Mouse (Mus musculus) urinary bladder, adult 18-20 months (tissue): ENCODE results near the gene Lrrc75a.

Source experiments
- DNase-seq, 2 experiments: peaks; one replicate each; pipeline ENCODE4 v3.0.0; 2022; ENCODE audit warnings: low spot score in 2 of 2, mixed read lengths in 2 of 2

The Lrrc75a gene

DNA sequence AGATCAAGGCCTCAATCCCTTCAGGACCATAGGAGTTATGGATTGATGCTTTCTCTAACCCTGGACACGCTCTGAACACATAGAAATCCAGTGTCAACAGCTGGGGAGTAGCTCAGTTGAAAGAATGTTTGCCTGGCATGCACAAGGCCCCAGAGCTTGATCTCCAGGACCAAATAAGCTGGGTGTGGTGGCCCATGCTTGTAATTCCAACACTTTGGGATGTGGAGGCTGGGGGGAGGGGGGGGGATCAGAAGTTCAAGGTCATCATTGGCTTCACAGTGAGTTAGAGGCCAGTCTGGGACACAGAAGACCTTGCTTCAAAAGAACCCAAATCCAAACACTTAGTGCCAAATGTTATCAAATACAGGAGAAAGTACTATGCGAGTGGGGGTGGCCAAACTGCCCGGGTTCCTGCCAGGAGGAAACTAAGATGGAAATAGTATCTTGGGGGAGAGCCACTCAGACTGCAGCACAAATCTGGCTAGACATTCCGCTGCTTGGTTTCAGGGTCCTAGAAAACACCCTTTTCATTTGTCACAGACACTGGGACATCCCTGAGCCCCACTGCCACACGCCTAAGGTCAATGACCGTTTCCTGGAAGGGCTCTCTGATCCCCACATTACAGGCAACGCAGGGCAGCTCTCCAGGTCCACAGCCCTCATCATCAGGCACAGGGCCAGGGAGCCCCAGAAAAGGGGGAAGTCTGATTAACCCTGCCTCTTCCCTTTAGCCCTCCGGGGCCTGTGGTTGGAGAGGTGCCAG is 2.4 kb downstream of the Lrrc75a start:
- DNase-seq: no peak

DNA sequence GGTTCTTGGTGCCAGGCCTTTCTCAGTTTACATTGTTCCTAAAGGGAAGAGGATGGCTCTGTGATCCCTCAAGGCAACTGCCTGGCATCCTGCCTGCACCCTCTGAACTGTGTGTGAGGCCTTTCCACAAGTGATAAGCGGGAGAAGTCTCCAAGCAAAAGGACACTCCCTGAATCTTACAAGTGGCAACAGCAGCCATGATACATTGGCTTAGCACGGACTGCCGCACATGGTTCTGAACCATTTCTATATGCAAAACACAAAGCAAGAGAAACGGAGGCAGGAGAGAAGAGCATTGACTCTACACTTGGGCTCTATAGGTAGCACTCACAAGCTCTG is 3.0 kb downstream of the Lrrc75a start:
- DNase-seq: no peak

DNA sequence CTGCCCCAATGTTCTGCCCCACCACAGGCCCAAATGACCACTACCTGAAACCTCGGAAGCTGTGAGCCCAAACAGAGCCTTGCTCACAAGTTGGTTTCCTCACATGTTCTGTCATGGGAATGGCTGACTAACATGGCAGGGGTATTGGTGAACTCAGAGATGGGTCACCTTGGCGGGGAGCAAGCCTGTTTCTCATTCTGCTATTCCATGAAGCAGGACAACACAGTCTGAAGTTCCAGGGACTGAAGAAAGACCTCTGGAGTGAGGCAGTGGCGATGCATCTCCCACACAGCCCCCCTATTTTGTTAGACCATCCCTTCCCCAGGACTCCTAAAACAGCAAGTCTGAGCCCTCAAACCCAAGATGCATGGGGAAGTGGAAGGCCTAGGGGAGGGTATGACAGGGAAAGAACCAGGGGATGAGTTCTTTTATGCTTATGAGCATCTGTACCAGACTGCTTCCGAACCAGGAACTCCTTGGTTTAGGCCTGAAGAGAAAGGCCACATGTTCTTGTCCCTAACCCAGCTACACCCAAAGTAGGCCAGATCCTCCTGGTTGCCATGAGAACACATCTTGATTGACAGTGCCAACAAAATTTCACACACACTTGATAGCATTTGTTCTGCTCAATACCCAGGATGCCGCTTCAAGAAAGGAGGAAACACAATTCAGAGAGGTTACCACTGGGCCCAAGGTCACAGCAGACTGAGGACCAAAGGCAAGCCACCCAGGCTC is 3.6 kb downstream of the Lrrc75a start:
- DNase-seq: no peak

DNA sequence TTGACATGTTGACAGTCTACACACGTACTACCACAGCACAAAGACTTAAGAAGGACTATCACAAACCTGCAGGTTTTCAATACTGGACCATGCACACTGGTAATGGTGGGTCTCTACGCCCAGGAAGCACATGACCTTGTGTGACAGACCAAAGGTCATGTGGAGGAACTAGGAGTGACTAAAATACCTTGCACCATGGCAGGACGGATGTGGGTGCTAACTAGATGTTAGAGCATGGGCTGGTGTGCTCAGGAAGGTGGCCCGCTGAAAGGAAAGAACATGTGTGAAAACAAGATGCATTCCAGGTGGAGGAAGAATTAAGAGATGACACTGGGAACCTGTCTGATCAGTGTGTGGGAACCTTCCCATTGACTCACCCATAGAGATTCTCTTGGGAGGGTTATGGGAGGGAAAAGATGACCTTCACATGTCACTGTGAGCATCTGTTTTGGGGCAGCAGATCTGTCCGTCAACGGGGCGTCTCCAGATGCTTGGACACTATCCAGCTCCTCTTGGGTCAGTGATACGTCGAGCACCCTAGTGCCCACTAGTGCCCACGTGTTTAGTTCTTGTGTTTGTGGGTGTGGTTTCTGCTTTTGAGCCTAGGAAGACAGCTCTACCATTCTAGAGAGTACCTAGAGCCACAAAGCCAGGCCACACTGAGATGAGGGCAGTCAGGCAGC is 4.5 kb downstream of the Lrrc75a start:
- no peak for DNase-seq

DNA sequence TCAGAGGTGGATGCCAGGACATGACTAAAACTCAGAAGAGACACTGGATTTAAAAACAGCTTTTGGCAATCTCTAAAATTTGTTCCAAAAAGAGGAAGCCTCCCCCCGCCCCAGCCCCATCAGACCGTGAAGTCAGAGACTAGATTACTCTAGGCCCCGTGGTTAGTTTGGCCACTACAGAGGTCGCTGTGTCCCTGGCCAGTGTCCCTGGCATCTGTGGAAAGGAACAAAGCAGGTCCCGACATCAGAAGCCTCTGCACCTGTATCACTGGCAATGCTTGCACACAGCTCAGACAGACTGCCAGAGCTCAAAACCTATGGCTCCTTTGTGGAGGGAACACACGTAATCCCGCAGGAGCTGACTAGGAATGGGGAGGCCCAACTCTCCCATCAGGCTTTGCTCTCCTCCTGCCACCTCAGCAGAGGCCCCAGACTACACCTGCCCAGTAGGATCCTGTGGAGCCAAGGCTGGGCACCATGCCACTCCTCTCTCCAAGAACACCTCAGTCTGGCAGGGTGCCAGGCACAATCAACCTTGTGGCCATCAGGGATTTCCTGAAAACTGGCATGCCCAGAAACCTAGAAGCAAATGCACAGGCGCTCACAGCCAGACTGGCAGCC is 5.2 kb downstream of the Lrrc75a start:
- no peak for DNase-seq

DNA sequence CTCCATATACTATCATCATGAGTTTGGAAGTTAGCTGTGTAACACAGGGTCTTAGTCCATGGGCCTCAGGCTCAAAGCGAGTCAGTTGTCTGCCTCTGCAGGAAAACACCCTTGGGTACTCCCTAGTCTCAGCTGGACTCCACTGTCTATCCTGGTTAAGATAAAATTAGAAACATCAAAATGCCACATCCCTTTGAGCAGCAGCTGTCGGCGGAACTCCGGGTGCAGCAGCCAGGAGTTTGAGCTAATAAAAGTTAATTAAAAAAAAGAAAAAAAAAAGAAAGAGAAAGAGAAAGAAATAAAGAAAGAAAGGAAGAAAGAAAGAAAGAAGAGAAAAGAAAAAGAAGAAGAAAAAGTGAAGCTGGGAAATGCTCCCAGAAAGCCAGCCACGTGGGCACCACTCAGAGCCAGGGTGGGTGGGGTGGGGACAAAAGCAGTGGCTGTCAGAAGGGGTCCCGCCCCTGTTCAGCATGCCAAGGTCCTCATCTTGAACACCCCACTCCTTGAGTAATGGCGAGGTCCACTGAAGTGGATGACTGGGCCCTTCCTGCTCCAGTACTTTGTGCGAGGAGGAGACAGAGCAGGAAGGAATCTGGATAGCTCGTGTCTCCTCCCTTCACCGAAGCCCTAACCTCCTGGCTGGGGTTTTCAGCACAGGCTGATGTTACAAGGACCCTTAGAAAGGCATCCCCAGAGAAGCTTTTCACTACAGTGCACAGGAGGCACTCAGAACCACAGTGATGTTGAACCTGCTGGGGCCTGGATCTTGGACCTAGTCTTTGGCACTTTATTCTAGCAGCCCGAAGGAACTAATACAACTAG is 6.1 kb downstream of the Lrrc75a start:
- no peak for DNase-seq

DNA sequence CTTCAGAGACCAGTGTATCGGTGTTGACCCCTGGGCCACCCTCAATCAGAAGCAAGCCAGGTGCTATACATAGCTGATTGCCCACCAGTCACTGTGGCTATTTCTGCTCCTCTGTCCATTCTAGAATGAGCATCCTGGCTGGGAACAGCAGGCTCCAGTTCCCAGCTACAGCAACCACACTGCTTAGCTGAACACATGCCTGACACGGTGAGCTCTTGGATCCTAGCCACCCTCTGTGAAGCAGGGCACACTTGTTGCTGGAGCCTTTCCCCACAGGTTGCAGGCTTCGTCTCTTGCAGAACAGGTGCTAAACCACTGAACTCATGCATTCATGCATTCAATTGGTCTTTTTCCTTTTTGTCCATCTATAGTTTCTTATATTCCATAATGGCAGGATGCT is 7.9 kb downstream of the Lrrc75a start:
- no peak for DNase-seq

DNA sequence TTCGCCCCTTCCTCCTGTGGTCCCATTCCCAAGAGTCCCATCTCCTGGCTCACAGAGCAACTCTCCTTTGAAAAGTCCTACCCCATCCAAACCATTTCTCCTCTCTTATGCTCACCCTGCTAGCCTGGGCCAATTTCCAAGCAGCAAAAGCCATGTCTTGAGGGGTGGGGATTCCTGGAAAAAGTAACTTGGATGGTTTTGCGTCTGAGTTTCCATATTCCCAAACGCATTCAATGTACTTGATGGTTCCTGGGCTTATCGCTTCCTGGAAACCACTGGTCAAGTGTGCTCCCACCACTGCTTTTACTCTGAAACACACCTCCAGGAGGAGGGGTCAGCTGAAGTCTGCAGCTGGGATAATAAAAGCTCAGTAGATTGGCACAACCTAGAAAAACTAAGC is 9.9 kb downstream of the Lrrc75a start:
- no peak for DNase-seq

DNA sequence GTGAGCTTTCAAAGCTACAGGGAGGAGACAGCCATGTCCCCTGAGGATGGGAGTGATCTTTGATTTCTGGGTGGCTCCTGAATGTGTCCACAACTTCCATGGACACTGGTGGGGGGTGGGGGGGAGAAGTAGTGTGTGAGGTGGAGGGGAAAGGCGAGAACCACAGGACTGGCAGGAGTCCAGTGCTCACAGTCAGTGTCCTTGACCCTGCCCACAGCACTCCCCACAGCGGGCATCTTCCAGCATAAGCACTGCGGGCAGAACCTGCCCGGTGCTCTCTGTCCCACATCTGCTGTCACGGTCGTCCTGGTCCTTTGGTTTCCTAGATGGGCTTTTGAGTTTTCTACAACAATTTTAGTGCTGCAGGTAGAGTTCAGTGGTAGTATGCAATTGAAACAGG is 10.5 kb downstream of the Lrrc75a start:
- DNase-seq: no peak

DNA sequence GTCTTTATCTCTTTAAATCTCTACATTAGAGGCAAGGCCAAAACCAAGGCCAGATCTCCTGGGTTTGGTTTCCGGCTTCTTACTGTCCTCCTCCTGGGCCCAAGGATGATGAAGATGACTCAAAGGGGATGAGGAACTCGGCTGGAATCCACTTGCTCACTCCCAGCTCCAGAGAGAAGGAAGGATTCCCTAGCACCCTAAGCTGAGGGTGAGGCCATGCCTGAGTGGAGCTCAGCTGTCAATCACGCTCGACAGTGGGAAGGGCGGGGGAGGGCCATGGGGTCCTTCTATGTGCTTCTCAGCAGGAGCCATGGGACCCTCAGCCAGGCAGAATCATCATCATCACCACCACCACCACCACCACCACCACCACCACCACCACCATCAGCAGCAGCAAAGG is 10.9 kb downstream of the Lrrc75a start:
- no peak for DNase-seq

DNA sequence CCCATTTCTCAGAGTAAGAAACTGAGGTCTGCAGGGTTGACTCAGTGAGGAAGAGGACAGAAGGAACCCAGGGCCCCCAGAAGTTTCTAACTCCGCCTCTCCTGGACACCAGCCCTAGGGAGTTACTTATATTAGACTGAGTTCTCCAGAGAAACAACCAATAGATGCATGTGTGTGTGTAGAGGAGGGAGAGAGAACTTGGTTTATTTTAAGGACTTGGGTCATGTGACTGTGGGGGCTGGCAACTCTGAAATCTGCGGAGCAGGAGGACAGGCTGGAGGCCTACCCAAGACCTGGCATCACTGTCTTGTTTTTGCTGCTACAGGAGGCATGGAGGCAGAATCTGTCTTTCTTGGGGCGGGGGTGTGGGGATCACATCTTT is 11.5 kb downstream of the Lrrc75a start:
- DNase-seq: no peak

DNA sequence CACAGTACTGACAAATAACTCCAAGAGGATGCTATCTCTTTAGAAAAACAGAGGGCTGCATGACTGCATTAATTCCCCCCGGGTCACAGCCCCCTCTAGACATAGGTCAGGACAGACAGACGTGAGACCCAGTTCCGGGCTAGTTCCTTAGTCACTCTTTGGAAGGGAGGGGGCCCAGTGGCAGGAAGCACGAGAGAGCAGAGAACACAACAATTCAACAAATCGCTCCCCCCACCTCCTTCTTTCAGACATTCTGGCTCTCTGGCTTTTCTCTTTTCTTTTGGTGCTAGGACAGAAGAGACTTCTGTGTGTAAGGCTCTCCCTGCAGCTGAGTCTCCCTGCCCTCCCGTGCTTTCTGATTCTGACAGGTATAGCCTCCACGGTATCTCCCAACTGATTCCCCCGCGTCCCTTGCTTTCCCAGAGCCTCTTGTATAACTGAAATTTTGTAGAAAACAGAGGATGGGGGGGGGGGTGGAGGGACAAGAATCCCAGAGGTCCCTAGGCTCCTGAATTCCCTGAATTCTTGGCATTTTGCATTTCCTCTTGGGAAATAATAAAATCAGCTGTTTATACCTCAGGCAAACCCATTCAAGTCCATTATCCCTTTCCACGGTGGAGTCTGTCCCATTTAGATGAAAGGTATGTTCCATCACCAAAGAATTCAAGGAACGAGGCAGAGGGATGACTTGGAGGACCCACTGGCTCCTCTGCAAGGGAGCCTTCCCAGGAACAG is 12.1 kb downstream of the Lrrc75a start:
- DNase-seq: no peak

DNA sequence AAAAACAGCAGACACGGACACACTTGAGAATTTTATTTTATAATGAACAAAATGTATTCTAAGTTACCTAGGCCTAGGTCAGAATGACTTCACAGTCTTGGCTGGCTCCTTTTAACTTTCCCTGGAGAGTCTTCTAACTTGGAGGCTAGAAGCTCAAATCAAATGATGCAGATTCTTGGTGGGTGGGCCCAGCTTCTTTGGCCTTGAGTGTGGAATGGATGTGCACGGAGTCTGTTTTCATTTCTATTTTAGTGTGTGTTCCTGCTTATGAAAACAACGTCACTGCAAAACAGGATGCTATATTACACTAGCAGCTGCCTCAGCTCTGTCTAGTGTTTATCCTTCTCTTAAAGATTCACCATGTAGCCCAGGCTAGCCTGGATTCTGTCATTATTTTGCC is 12.9 kb downstream of the Lrrc75a start:
- no peak for DNase-seq

DNA sequence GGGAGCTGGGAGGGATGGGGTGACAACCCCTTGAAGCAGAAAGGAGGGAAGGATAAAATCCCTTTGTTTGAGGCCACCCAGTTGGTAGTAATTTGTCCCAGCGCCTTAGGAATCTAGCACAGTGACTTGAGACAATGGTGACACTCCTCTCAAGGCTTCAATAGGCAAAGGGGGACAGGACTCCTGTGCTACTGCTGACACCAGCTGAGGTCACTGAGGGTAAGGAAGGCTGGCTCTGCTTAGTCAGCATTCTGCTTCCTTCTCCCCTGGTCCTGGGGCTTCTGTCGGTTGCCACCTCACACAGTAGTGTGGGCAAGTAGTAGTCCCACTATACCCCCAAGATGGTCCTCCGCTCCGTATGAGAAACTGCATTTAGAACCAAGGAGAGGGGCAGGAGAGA is 17.2 kb downstream of the Lrrc75a start:
- no peak for DNase-seq

DNA sequence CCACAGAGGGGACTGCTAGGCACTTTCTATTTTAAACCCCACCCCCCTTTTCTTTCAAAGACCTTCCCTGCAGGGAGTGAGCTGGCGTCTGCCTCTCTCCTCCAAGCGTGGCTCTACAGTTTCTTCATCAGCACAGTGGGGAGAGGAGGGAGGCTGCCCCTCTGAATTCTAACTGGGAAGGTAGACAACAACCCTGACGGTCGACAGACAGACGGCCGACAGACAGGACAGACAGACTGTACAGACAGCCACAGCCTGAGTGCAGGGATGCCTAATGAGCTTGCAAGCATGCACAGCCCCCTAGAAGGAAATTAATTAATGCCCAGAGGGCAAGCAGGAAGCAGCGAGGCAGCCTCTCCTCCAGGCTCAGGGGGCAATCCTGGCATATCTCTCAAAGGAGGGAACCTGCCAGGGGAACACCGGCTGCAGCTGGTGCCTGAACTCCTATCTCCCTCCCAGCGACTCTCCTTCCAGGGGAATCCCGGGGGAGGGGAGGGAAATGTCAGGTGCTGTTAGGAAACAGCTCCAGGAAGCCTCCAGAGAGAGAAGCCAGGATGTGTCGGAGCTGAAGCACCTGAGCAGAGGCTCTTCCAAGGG is 18.0 kb downstream of the Lrrc75a start:
- DNase-seq: no peak

DNA sequence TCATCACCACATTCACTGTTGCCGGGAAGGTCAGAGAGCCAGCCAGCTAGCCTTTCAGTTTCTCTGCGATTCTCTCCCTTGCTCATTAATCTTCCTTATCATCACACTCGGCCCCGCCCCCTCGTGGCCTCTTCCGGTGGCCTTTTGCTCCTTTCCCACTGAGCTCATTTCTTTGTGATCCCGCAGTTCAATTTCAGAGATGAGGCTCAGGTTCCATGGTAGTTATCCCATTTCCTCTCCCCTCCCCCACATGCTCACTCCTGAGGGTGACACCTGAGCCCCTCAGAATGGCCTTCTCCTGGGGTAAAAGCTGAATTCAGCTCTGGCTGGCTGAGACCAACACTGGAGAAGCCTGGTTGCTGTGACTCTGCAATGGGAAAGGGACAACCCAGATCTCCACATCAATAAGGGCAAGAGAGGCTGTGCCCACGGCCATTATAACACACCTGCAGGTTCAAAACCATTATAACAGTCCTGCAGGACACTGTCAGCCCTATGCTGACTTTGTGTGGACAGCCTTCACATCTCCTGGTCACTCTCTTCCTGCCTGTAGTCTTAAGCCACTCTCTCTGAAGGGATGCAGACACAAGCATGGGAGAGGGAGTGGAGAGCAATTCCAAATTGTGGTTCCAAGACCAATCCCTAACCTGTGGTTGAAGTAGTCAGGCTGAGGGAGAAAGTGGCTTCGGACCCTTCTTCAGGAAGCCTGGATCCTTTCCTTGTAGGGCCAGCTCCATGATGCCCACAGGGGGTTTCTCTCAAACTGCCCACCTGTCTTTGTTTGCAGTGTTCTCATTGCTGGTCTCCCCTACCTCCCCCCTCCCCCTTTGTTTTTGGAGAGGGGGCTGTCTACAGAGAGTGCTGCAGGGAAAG is 18.7 kb downstream of the Lrrc75a start:
- DNase-seq: no peak

DNA sequence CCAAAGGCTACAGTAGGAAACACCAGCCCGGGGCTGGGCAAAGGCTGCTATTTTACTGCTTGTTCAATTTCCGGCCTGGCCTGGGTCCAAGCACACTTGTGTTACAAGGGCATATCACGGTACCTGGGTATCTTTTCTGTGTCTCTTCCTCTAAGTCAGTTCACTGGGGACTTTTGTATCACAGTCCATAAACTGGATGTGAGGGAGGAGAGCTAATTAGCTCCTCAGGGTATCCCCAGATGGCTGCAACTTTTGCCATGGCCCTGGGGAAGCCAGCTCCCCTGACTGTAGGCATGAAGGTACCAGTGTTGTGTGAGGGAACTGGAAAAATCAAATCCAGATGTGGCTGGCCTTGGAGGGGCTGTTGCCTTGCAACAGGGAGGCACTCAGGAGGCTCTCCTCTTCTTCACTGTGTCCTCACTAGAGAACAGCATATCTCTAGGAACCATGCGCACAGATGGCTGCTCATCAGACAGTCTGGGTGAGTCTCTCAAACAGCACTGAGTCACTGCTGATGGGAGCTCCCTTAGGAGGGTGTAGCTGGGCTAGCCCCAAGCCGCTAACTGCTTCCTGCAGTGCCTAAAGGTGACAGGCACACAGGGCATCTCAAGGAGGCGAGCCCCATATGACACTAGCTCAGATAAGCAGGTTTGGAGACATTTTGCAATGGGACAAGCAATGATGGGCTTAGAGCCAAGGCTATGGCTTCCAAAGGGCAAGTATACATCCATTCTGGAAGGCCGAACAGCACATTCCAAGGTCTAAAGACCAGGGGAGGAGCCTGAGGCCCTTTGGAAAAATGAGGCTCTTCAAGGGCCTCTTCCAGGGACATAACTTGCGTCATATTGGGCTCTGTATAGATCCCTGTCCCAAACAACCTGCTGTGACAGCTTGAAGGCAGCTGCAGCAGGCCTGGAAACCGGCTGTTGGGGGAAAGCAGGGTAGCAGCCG is 23.7 kb downstream of the Lrrc75a start:
- no peak for DNase-seq

DNA sequence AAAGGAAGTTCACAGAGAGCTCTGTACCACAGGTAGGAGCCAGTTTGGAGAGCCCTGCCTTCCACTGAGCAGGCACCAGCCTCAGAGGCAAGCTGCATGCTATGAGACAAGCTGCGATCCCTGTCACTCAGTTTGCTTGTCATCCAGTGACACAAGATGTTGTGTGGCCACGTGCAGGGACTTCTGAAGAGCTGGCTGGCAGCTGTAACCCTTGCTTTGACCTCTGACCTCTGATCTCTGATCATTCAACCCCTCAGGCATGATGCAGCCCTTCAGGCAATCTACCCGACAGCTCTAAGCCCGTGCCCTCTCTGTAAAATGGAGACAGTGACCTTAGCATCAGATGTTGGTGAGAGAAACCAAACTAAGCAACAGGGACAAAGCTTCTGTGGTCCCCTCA is 25.5 kb downstream of the Lrrc75a start:
- no peak for DNase-seq
